Mouse (Mus musculus) left cerebral cortex, adult 11 months (tissue): ENCODE measurements at regions not wholly inside any gene's neighbourhood (a gene's known extent, or its start where the extent isn't known, plus 50 kb on each side); places are given as distances from the start of the nearest gene placed in this dataset.

Experiments
- DNase-seq: peaks from one replicate; pipeline ENCODE4 v3.0.0; 2022; ENCODE audit warnings: low spot score

- DNase-seq = no peak
Observed at GRCm38 (mm10) chr1:61419839-61420238, 218.8 kb upstream of the Pard3b start.

DNA sequence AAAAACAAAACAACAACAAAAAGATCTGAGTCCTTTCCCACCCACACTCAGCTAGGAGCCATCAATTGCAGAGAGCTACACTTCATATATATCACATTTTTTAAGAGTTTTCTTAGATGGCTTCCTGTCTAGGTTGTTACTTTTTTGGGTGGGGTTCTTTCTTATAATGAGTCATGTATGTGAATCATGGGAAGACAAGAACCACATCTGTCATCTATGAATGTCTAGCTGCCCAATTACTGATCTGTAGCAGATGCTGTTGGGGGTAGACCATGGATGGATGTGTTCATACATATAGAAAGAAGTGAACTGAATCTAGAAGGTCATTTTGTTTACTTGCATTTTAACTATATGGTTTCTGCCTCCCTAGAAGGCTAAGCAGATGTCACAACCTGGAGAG lies 215.4 kb upstream of the Pard3b start:
- DNase-seq = no peak

DNA sequence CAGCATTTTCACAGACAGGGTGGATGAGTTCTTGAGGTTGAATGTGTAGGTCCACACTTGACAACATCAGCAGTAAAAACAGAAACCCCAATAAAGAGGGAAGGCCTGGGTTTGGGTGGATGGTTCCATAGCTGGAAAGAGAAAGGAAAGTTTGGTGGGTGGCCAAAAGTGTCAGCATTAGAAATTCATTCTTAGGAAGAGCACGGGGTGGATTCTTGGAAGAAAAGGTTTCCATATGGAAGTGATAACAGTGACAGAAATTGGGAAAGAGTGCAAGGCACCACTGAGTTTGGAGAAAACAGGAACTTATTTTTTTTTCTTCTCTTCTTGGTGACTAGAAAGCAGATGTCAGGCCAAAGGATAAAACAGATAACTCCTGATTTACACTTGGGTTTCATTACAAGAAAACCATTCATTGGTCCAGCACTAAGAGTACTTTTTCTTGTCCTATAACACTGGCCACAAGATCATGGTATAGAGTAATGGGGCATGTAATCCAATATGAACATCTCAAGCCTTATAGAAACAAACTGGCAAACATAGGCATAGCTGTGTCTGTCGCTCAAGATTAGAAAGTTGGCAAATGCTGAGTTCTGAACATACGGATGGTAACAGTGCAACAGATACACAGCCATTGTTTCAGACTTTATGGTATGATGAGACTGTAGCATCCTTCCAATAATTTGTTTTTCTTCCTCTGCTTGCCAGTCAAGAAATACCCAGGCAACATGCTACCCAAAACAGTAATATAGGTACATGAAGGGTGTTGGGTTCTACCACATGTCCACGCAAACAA lies 209.7 kb upstream of the Pard3b start:
- no peak for DNase-seq

DNA sequence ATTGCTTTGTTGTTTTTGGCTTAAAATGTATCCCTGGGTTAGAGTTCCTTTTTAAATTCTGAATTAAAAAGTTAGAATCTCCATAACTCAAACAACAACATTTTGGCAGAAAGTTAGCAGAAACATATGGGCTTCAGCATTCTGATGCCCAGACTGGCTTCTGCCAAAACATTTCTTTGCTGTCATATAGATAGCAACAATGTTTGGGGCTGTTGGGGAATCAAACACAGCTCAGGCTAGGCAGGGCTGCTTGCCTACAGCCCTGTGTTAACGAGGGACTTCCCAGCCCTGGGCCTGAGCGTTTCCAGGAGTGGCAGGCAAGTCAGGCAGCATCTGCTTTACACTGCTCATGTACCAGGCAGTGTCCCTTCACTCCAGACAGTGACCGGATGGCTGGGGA lies 201.0 kb upstream of the Pard3b start:
- DNase-seq = no peak

- DNase-seq = no peak
Observed at GRCm38 (mm10) chr1:61461435-61461834, 177.2 kb upstream of the Pard3b start.

GRCm38 (mm10) chr1:61470617-61471214 lies 167.9 kb upstream of the Pard3b start:
- DNase-seq = peak; percentile 43

DNA sequence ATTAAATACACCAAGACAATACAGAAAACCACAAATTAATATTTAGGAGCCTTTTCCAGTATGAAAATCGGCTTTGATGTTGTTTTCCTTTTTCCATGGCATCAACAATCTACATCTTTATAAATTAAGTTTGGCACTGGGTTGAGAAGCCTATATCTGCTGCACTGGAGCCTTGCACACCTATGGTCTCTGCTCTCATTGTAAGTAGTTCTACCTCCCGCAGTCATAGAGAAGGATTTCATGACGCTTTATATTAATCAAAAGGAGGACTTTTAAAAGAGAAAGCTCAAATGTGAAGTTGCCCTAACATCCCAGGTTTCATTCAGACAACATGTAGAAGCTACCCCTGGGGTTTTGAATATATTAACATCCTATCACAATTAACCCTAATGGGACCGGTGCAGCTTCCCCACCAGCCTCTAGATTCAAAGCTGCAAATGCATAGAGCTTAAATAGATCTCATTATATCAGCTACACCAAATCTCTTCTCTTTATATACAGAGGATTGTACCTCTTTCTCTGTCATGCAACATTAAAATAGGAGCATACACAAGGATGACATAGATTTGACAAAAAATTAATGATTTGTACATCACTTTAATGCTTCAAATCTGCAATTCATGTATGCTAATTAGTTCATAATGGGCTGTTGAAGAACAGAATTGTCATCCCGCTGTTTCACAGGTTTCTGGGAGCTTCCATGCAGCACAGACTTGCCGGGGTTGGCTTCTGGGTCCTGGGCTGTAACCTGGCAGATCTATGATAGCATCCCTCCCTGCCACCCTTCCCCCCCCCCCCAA lies 166.6 kb upstream of the Pard3b start:
- DNase-seq = no peak

DNA sequence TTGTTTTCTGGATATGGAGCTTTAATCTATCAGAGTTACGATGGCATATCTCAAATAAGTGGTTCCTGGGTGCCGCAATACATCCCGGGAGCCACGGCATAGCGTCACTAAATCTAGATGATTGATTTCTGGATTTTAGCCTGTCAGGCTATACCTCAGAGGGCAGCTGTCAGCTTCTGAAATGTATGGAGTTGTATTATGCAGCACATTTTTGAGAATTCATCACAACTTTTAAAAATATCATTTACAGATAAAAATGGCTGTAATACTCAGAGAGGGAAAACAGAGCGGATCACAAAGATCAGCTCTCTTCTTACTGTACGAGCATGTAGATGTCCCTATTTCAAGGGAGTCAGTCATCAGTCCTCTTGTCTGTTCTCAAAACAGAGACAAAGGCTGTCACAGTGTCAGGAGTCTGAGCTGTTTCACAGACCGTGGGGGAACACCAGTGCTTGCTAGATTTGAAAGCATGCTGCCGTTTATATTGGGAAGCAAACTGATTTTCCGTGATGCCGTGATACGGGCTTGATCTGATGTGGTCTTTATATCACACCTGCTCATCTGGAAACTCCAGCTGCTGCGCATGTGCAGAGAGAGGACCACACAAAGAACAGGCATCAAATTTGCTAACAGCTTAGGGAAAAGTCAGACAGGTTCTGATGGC lies 165.9 kb upstream of the Pard3b start:
- DNase-seq = peak; percentile 6

DNA sequence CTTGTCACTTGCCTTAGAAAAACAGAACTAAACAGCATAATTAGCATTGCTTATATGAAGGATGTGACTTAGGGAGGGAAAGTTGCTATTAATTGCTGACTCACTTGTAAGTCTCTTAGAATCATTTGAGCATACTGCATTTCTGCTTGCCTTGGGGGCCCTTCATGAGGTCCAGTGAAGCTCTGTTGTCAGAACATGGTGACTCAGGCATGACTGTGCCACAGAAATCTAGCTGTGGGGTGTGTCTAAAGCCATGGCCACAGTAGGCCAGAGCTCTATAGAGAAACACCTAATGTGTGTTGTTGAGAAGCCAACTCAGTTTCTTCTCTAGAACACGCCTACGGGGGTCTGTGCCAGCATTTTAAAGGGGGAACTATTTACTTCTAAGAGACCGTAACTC lies 153.2 kb upstream of the Pard3b start:
- no peak for DNase-seq

DNA sequence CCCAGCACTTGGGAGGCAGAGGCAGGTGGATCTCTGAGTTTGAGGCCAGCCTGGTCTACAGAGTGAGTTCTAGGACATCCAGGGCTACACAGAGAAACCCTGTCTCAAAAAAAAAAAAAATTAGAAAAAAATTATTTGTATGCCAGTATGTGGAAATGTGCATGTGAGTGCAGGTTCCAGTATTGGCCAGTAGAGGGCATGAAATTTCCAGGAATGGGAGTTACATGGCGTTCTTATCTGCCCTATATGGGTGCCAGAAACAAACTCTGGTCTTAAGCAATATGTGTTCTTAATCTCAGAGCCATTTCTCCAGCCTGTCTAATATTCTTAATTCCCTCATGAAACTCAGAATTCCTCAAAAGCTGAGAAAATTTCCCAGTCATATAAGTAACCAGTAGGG lies 113.7 kb upstream of the Pard3b start:
- no peak for DNase-seq

DNA sequence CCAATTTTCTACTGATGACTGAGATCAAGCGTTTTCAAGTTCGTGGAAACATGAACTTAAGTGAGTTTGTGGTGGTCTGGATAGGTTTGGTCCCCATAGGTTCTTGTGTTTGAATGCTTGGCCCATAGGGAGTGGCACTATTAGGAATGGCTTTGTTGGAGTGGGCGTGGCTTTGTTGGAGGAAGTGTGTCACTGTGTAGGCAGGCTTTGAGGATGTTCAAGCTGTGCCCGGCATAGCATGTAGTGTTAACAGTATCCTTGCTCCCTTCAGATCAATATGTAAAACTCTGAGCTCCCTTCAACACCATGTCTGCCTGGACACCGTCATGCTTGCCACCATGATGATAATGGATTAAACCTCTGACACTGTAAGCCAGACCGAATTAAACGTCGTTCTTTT lies 112.7 kb upstream of the Pard3b start:
- DNase-seq = no peak

- DNase-seq = peak; percentile 11
Observed at GRCm38 (mm10) chr1:61528757-61529156, 109.9 kb upstream of the Pard3b start.

- no peak for DNase-seq
Observed at GRCm38 (mm10) chr1:61530166-61530565, 108.5 kb upstream of the Pard3b start.

DNA sequence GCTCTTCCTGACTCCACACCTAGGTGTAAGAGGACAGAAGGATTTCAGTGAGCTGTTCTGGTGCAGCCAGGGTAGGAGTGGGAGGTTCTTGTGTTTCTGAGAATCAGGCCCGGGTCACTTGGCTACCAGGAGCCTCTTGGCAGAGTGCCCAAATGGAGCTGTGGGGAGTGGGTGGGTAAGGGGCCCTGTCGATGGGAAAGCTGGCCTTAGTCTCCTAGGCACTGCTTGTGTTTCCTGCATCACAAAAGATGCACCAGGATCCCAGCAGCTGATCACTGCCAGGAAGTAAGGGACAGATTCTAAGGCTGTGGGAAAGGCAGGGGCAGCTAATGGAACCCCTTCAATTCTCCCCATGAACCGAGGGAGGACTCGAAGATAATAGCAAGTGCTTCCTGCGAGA lies 107.1 kb upstream of the Pard3b start:
- no peak for DNase-seq

DNA sequence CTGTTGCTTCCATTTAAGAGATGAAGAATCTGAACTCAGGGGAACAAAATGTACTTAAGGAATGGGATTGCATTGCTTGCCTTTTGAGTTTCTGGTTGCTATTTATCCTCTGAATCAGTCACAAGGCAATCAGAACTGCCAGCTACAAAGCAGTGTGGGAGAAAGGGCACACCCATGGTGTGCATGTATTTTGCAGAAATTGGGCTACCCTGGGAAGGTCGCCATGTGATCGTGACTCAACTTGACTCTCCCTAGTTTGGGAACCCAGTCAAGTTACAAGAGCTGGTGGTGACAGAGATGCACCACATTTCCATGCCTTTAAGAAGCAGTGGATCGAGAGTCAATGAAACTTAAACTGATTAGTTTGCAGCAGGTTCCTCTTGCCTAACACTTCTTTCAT lies 98.5 kb upstream of the Pard3b start:
- no peak for DNase-seq

- DNase-seq = no peak
Observed at GRCm38 (mm10) chr1:61541166-61541565, 97.5 kb upstream of the Pard3b start.

GRCm38 (mm10) chr1:61552577-61553517 lies 85.8 kb upstream of the Pard3b start:
- DNase-seq = no peak

DNA sequence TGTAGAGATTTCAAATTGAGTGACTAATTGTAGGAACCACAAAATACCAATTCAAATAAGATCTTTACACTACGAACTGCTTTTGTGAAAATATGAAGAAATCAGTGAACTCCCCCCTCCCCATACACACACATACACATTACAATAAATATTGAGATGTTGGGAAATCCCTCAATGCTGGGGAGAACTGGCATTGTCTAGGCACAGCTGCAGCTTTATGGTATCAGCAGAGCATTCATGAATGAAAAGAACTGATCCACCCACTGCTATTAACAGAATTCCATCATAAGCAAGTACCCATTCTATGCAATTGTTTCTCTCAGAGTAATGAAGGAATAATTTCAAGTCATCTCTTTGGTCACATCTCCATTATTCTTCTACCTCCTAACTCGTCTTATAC lies 79.1 kb upstream of the Pard3b start:
- DNase-seq = no peak

GRCm38 (mm10) chr1:61562091-61562490 lies 76.5 kb upstream of the Pard3b start:
- no peak for DNase-seq

- no peak for DNase-seq
Observed at GRCm38 (mm10) chr1:61565471-61565870, 73.2 kb upstream of the Pard3b start.

GRCm38 (mm10) chr1:61574276-61574675 lies 64.3 kb upstream of the Pard3b start:
- no peak for DNase-seq
